8 mouse cellular contexts compared by ENCODE assay signal in genomic region chr15:99972989-99973911, GRCm38 (mm10). TPM values are rescaled to one million over a fixed set of nuclear protein-coding genes. Genes with fewer than 3 reads are reported as not detected.
DNase-seq lines count a peak whose midpoint lies in the region; ATAC-seq lines count a peak whose summit lies in the region.

No protein-coding gene starts in this region.

- H3K36me3 ChIP-seq in embryonic facial prominence, embryonic 15.5 days, result no peaks in the 10 kb centered on the region

- no peaks in the 10 kb centered on the region for H3K27me3 ChIP-seq in embryonic facial prominence, embryonic 15.5 days

- H3K4me2 ChIP-seq in embryonic facial prominence, embryonic 15.5 days (replicated peaks), result peak overlapping the region; percentile 57

- peak; percentile 87 for DNase-seq in ES-CJ7 (ENCODE audit: low read depth, low spot score)
- DNase-seq in adrenal gland, postnatal 25 days, result peak; percentile 68
- DNase-seq in heart, postnatal 14 days, result peak; percentile 35 to 69
- DNase-seq in kidney, postnatal 4 days, result peak; percentile 82 to 90
- DNase-seq in lung, postnatal 14 days, result peak; percentile 61
- DNase-seq in ovary, postnatal 36 days (ENCODE audit: low spot score), result peak; percentile 39
- peak; percentile 22 to 25 for DNase-seq in urinary bladder, postnatal 36 days (ENCODE audit: low spot score in 2 of 2)

- H3K9ac ChIP-seq in embryonic facial prominence, embryonic 15.5 days, result peak overlapping the region; percentile 53

- H3K9me3 ChIP-seq in embryonic facial prominence, embryonic 15.5 days (replicated peaks), result no peaks in the 10 kb centered on the region

- peak overlapping the region; percentile 81 for H3K4me3 ChIP-seq in embryonic facial prominence, embryonic 15.5 days (replicated peaks)

- H3K4me1 ChIP-seq in embryonic facial prominence, embryonic 15.5 days, result no peaks in the 10 kb centered on the region

- under 1% methylated on average over 84 of the region's 84 CpGs for WGBS in embryonic facial prominence, embryonic 15.5 days

- peak overlapping the region; percentile 99 for H3K27ac ChIP-seq in embryonic facial prominence, embryonic 15.5 days (replicated peaks)

- intact Hi-C loops in heart, postnatal 14 days (cut with DNase I), result loop anchor here (5.0 kb wide), 1 partner anchor 154 kb away; no protein-coding TSS in a partner anchor

- peak; percentile 86 for ATAC-seq in embryonic facial prominence, embryonic 15.5 days (ENCODE audit: insufficient number of reproducible peaks, low FRiP score, low TSS enrichment, low read depth)

RNA-seq across cellular contexts. Expression of gene Larp4, which starts 3.4 kb away (rescaled TPM):
- 70.2 and 73.5 TPM in 2 replicates for total RNA-seq in adrenal gland, postnatal 25 days (2021)
- polyA plus RNA-seq in embryonic facial prominence, embryonic 15.5 days (2015; fragmentation: Nextera tagmentation; extraction: Ambion mirVana), result 25.0 and 25.1 TPM in 2 replicates
- total RNA-seq in heart, postnatal 14 days (2021), result 10 to 100 TPM; 72.9 to 74.9 TPM

RNA-seq across cellular contexts. Expression of gene Fam186a, which starts 6.4 kb away (rescaled TPM):
- 0.10 and 0.12 TPM in 2 replicates for total RNA-seq in adrenal gland, postnatal 25 days (2021)
- polyA plus RNA-seq in embryonic facial prominence, embryonic 15.5 days (2015; fragmentation: Nextera tagmentation; extraction: Ambion mirVana), result 0.03 and 0.04 TPM in 2 replicates
- total RNA-seq in heart, postnatal 14 days (2021), result under 1 TPM; 0.07 to 0.15 TPM

Comparison
In these comparisons a context has a peak if more than half of its experiments do, and no peak if none do; other contexts are left out.
1. Peak in every context shown above with its lines: DNase-seq, ATAC-seq, H3K4me3 ChIP-seq and H3K27ac ChIP-seq.
2. DNase-seq: peak in every context shown above with its lines; median percentile 87 in ES-CJ7; 86 in kidney, postnatal 4 days; 68 in adrenal gland, postnatal 25 days; 61 in lung, postnatal 14 days; 52 in heart, postnatal 14 days; 39 in ovary, postnatal 36 days; 24 in urinary bladder, postnatal 36 days.